Mouse (Mus musculus): Measurements from ENCODE around the gene Rnf144b. TPM values are rescaled to one million over a fixed set of nuclear protein-coding genes. Genes with fewer than 3 reads are reported as not detected.

Gene Rnf144b
- polyA plus RNA-seq, 1 experiment from 2014 or later: 2.3 TPM

- H3K4me1 ChIP-seq (ENCODE audit: control insufficient read depth in 2 of 2, insufficient read depth in 2 of 2, low read length in 2 of 2): peaks cover 10 to 37% of the 10 kb centered on the region in 2 experiments
- no peak overlapping the region for H3K4me2 ChIP-seq (ENCODE audit: low read length)
- H3K4me3 ChIP-seq (ENCODE audit: control insufficient read depth in 1 of 2, insufficient read depth in 1 of 2, low read depth in 1 of 2, low read length in 2 of 2): no peak overlapping the region
- H3K9ac ChIP-seq (ENCODE audit: low read length): no peak overlapping the region; the same call in 1 of the 2 replicates
- ATAC-seq (ENCODE audit: insufficient number of reproducible peaks, insufficient read depth, low FRiP score, low read depth): no peak
- no peaks in the 10 kb centered on the region for H3K27me3 ChIP-seq (ENCODE audit: control insufficient read depth, insufficient read depth, low read length)
- WGBS: 73% methylated on average over 6 of the region's 6 CpGs
- H3K9me3 ChIP-seq (ENCODE audit: control insufficient read depth, low read length): no peaks in the 10 kb centered on the region
- no peak overlapping the region for H3K27ac ChIP-seq (replicated peaks in 1 of 2; ENCODE audit: control insufficient read depth in 1 of 2, insufficient read depth in 1 of 2, low read depth in 2 of 2, low read length in 2 of 2)
- no peaks in the 10 kb centered on the region for H3K36me3 ChIP-seq (ENCODE audit: control insufficient read depth, insufficient read depth, low read length)
These were observed 2.5 kb downstream of the Rnf144b start for GRCm38 (mm10) chr13:47124986-47125385.

- Histone ChIP-seq H3K36me3 (ENCODE audit: control insufficient read depth, insufficient read depth, low read length) (no peaks in the 10 kb centered on the region), H3K9ac (ENCODE audit: low read length) (no peak overlapping the region), H3K27ac (replicated peaks in 1 of 2; ENCODE audit: control insufficient read depth in 1 of 2, insufficient read depth in 1 of 2, low read depth in 2 of 2, low read length in 2 of 2) (no peak overlapping the region), H3K4me2 (ENCODE audit: low read length) (no peak overlapping the region), H3K4me1 (ENCODE audit: control insufficient read depth in 2 of 2, insufficient read depth in 2 of 2, low read length in 2 of 2) (peaks cover 10 to 34% of the 10 kb centered on the region in 2 experiments; a peak in 3 of 4 replicates), H3K4me3 (ENCODE audit: control insufficient read depth in 1 of 2, insufficient read depth in 1 of 2, low read depth in 1 of 2, low read length in 2 of 2) (no peak overlapping the region), H3K27me3 (ENCODE audit: control insufficient read depth, insufficient read depth, low read length) (no peaks in the 10 kb centered on the region), H3K9me3 (ENCODE audit: control insufficient read depth, low read length) (no peaks in the 10 kb centered on the region)
- 75% methylated on average over 5 of the region's 5 CpGs for WGBS
- no peak for ATAC-seq (ENCODE audit: insufficient number of reproducible peaks, insufficient read depth, low FRiP score, low read depth)
These were observed 3.1 kb downstream of the Rnf144b start for GRCm38 (mm10) chr13:47125595-47125994.

- Histone ChIP-seq H3K9ac (ENCODE audit: low read length) (no peak overlapping the region), H3K4me3 (ENCODE audit: control insufficient read depth in 1 of 2, insufficient read depth in 1 of 2, low read depth in 1 of 2, low read length in 2 of 2) (no peak overlapping the region), H3K9me3 (ENCODE audit: control insufficient read depth, low read length) (no peaks in the 10 kb centered on the region), H3K27ac (replicated peaks in 1 of 2; ENCODE audit: control insufficient read depth in 1 of 2, insufficient read depth in 1 of 2, low read depth in 2 of 2, low read length in 2 of 2) (peak overlapping the region; percentile 71 to 79; a peak in 3 of 4 replicates), H3K36me3 (ENCODE audit: control insufficient read depth, insufficient read depth, low read length) (no peaks in the 10 kb centered on the region), H3K27me3 (ENCODE audit: control insufficient read depth, insufficient read depth, low read length) (no peaks in the 10 kb centered on the region), H3K4me2 (ENCODE audit: low read length) (0 out of 2 replicates have a peak overlapping the region, but pooled peaks have one; percentile 8), H3K4me1 (ENCODE audit: control insufficient read depth in 2 of 2, insufficient read depth in 2 of 2, low read length in 2 of 2) (peaks cover 10 to 18% of the 10 kb centered on the region in 2 experiments; a peak in 3 of 4 replicates)
- peak; percentile 61; the same call in 1 of the 2 replicates for ATAC-seq (ENCODE audit: insufficient number of reproducible peaks, insufficient read depth, low FRiP score, low read depth)
- WGBS: 21% methylated on average over 4 of the region's 4 CpGs
These were observed 6.6 kb downstream of the Rnf144b start for GRCm38 (mm10) chr13:47129090-47129489.

- Histone ChIP-seq H3K27ac (replicated peaks in 1 of 2; ENCODE audit: control insufficient read depth in 1 of 2, insufficient read depth in 1 of 2, low read depth in 2 of 2, low read length in 2 of 2) (no peak overlapping the region), H3K36me3 (ENCODE audit: control insufficient read depth, insufficient read depth, low read length) (no peaks in the 10 kb centered on the region), H3K27me3 (ENCODE audit: control insufficient read depth, insufficient read depth, low read length) (no peaks in the 10 kb centered on the region), H3K4me2 (ENCODE audit: low read length) (no peak overlapping the region), H3K9ac (ENCODE audit: low read length) (no peak overlapping the region), H3K4me3 (ENCODE audit: control insufficient read depth in 1 of 2, insufficient read depth in 1 of 2, low read depth in 1 of 2, low read length in 2 of 2) (no peak overlapping the region), H3K4me1 (ENCODE audit: control insufficient read depth in 2 of 2, insufficient read depth in 2 of 2, low read length in 2 of 2) (peaks cover 4 to 8% of the 10 kb centered on the region in 2 experiments; a peak in 3 of 4 replicates), H3K9me3 (ENCODE audit: control insufficient read depth, low read length) (no peaks in the 10 kb centered on the region)
- 67% methylated on average over 8 of the region's 8 CpGs for WGBS
- ATAC-seq (ENCODE audit: insufficient number of reproducible peaks, insufficient read depth, low FRiP score, low read depth): no peak
These were observed 10.6 kb downstream of the Rnf144b start for GRCm38 (mm10) chr13:47133058-47133457.

GRCm38 (mm10) chr13:47134836-47135235, 12.4 kb downstream of the Rnf144b start:
- no peak for ATAC-seq (ENCODE audit: insufficient number of reproducible peaks, insufficient read depth, low FRiP score, low read depth)
- H3K27ac ChIP-seq (replicated peaks in 1 of 2; ENCODE audit: control insufficient read depth in 1 of 2, insufficient read depth in 1 of 2, low read depth in 2 of 2, low read length in 2 of 2): no peak overlapping the region
- 86% methylated on average over 7 of the region's 7 CpGs for WGBS
- no peak overlapping the region for H3K9ac ChIP-seq (ENCODE audit: low read length)
- H3K9me3 ChIP-seq (ENCODE audit: control insufficient read depth, low read length): peaks cover 12% of the 10 kb centered on the region
- H3K27me3 ChIP-seq (ENCODE audit: control insufficient read depth, insufficient read depth, low read length): no peaks in the 10 kb centered on the region
- 0 out of 2 replicates have a peak, but pooled peaks cover 2% of the 10 kb centered on the region for H3K36me3 ChIP-seq (ENCODE audit: control insufficient read depth, insufficient read depth, low read length)
- H3K4me1 ChIP-seq (ENCODE audit: control insufficient read depth in 2 of 2, insufficient read depth in 2 of 2, low read length in 2 of 2): peaks cover 0 to 1% of the 10 kb centered on the region in 2 experiments; a peak in 1 of 4 replicates
- no peak overlapping the region for H3K4me3 ChIP-seq (ENCODE audit: control insufficient read depth in 1 of 2, insufficient read depth in 1 of 2, low read depth in 1 of 2, low read length in 2 of 2)
- H3K4me2 ChIP-seq (ENCODE audit: low read length): no peak overlapping the region

- no peak overlapping the region for H3K4me3 ChIP-seq (ENCODE audit: control insufficient read depth in 1 of 2, insufficient read depth in 1 of 2, low read depth in 1 of 2, low read length in 2 of 2)
- H3K4me2 ChIP-seq (ENCODE audit: low read length): no peak overlapping the region
- no peaks in the 10 kb centered on the region for H3K4me1 ChIP-seq (ENCODE audit: control insufficient read depth in 2 of 2, insufficient read depth in 2 of 2, low read length in 2 of 2)
- WGBS: 83% methylated on average over 7 of the region's 7 CpGs
- no peaks in the 10 kb centered on the region for H3K27me3 ChIP-seq (ENCODE audit: control insufficient read depth, insufficient read depth, low read length)
- H3K9ac ChIP-seq (ENCODE audit: low read length): no peak overlapping the region
- peaks cover 19% of the 10 kb centered on the region for H3K9me3 ChIP-seq (ENCODE audit: control insufficient read depth, low read length)
- no peak overlapping the region for H3K27ac ChIP-seq (replicated peaks in 1 of 2; ENCODE audit: control insufficient read depth in 1 of 2, insufficient read depth in 1 of 2, low read depth in 2 of 2, low read length in 2 of 2)
- 0 out of 2 replicates have a peak, but pooled peaks cover 2% of the 10 kb centered on the region for H3K36me3 ChIP-seq (ENCODE audit: control insufficient read depth, insufficient read depth, low read length)
- no peak for ATAC-seq (ENCODE audit: insufficient number of reproducible peaks, insufficient read depth, low FRiP score, low read depth)
These were observed 13.3 kb downstream of the Rnf144b start for GRCm38 (mm10) chr13:47135741-47136140.

- 32% methylated on average over 6 of the region's 6 CpGs for WGBS
- Histone ChIP-seq H3K4me1 (ENCODE audit: control insufficient read depth in 2 of 2, insufficient read depth in 2 of 2, low read length in 2 of 2) (peaks cover 23 to 37% of the 10 kb centered on the region in 2 experiments), H3K4me3 (ENCODE audit: control insufficient read depth in 1 of 2, insufficient read depth in 1 of 2, low read depth in 1 of 2, low read length in 2 of 2) (no peak overlapping the region), H3K27ac (replicated peaks in 1 of 2; ENCODE audit: control insufficient read depth in 1 of 2, insufficient read depth in 1 of 2, low read depth in 2 of 2, low read length in 2 of 2) (peak overlapping the region; percentile 48 to 62), H3K9me3 (ENCODE audit: control insufficient read depth, low read length) (peaks cover 21% of the 10 kb centered on the region), H3K36me3 (ENCODE audit: control insufficient read depth, insufficient read depth, low read length) (0 out of 2 replicates have a peak, but pooled peaks cover 2% of the 10 kb centered on the region), H3K4me2 (ENCODE audit: low read length) (peak overlapping the region; percentile 8; the same call in 1 of the 2 replicates), H3K27me3 (ENCODE audit: control insufficient read depth, insufficient read depth, low read length) (no peaks in the 10 kb centered on the region), H3K9ac (ENCODE audit: low read length) (no peak overlapping the region)
- ATAC-seq (ENCODE audit: insufficient number of reproducible peaks, insufficient read depth, low FRiP score, low read depth): no peak
These were observed 20.3 kb downstream of the Rnf144b start for GRCm38 (mm10) chr13:47142764-47143163.

GRCm38 (mm10) chr13:47145939-47146338, 23.5 kb downstream of the Rnf144b start:
- no peaks in the 10 kb centered on the region for H3K27me3 ChIP-seq (ENCODE audit: control insufficient read depth, insufficient read depth, low read length)
- peak overlapping the region; percentile 41; the same call in 1 of the 2 replicates for H3K9ac ChIP-seq (ENCODE audit: low read length)
- no peak overlapping the region for H3K4me3 ChIP-seq (ENCODE audit: control insufficient read depth in 1 of 2, insufficient read depth in 1 of 2, low read depth in 1 of 2, low read length in 2 of 2)
- ATAC-seq (ENCODE audit: insufficient number of reproducible peaks, insufficient read depth, low FRiP score, low read depth): peak; percentile 31
- peak overlapping the region; percentile 82 to 85 for H3K27ac ChIP-seq (replicated peaks in 1 of 2; ENCODE audit: control insufficient read depth in 1 of 2, insufficient read depth in 1 of 2, low read depth in 2 of 2, low read length in 2 of 2)
- WGBS: 24% methylated on average over 9 of the region's 9 CpGs
- H3K4me1 ChIP-seq (ENCODE audit: control insufficient read depth in 2 of 2, insufficient read depth in 2 of 2, low read length in 2 of 2): peaks cover 29 to 52% of the 10 kb centered on the region in 2 experiments
- H3K4me2 ChIP-seq (ENCODE audit: low read length): peak overlapping the region; percentile 44
- peaks cover under 1% of the 10 kb centered on the region; the same call in 1 of the 2 replicates for H3K9me3 ChIP-seq (ENCODE audit: control insufficient read depth, low read length)
- no peaks in the 10 kb centered on the region for H3K36me3 ChIP-seq (ENCODE audit: control insufficient read depth, insufficient read depth, low read length)
